Mouse (Mus musculus) urinary bladder, adult 18-20 months (tissue): ENCODE data around the gene Rbm34.
"Not testable (repeated sequence)": the region's sequence is repeated elsewhere in the genome, so short reads cannot be mapped to it uniquely, and the experiment has no call there.

Experiments used
- DNase-seq, 2 experiments: peaks; one replicate each; pipeline ENCODE4 v3.0.0; 2022; ENCODE audit warnings: low spot score in 2 of 2, mixed read lengths in 2 of 2

Gene Rbm34

GRCm38 (mm10) chr8:126919703-126920102 is 51.2 kb downstream of the Rbm34 start:
- DNase-seq = no peak

- DNase-seq = peak in 1 of 2 experiments; percentile 67
Observed at GRCm38 (mm10) chr8:126919255-126919654, 51.6 kb downstream of the Rbm34 start.

GRCm38 (mm10) chr8:126918356-126918755 is 52.5 kb downstream of the Rbm34 start:
- DNase-seq = no peak

- DNase-seq = no peak
Observed at GRCm38 (mm10) chr8:126917179-126917905, 53.5 kb downstream of the Rbm34 start.

- no peak for DNase-seq
Observed at GRCm38 (mm10) chr8:126916611-126917010, 54.3 kb downstream of the Rbm34 start.

GRCm38 (mm10) chr8:126914609-126915375 is 56.1 kb downstream of the Rbm34 start:
- DNase-seq = no peak

GRCm38 (mm10) chr8:126914107-126914490 is 56.8 kb downstream of the Rbm34 start:
- DNase-seq = not testable (repeated sequence)

- DNase-seq = peak in 1 of 2 experiments; percentile 25
Observed at GRCm38 (mm10) chr8:126913241-126914106, 57.4 kb downstream of the Rbm34 start.

GRCm38 (mm10) chr8:126909371-126909802 is 61.5 kb downstream of the Rbm34 start:
- no peak for DNase-seq

- no peak for DNase-seq
Observed at GRCm38 (mm10) chr8:126908805-126909204, 62.1 kb downstream of the Rbm34 start.

- peak in 1 of 2 experiments; percentile 33 for DNase-seq
Observed at GRCm38 (mm10) chr8:126907968-126908367, 62.9 kb downstream of the Rbm34 start.

- no peak for DNase-seq
Observed at GRCm38 (mm10) chr8:126907374-126907773, 63.5 kb downstream of the Rbm34 start.

GRCm38 (mm10) chr8:126905387-126905786 is 65.5 kb downstream of the Rbm34 start:
- DNase-seq = no peak

GRCm38 (mm10) chr8:126903927-126904326 is 66.9 kb downstream of the Rbm34 start:
- DNase-seq = no peak

- no peak for DNase-seq
Observed at GRCm38 (mm10) chr8:126903224-126903895, 67.5 kb downstream of the Rbm34 start.

- peak in 1 of 2 experiments; percentile 49 for DNase-seq
Observed at GRCm38 (mm10) chr8:126901612-126902011, 69.3 kb downstream of the Rbm34 start.

GRCm38 (mm10) chr8:126901049-126901448 is 69.8 kb downstream of the Rbm34 start:
- no peak for DNase-seq
